Mouse (Mus musculus): ENCODE data around the gene Epha7. TPM values are rescaled to one million over a fixed set of nuclear protein-coding genes. Genes with fewer than 3 reads are reported as not detected.

Epha7 gene
- polyA plus RNA-seq, 1 experiment, result 0.94 TPM

DNA sequence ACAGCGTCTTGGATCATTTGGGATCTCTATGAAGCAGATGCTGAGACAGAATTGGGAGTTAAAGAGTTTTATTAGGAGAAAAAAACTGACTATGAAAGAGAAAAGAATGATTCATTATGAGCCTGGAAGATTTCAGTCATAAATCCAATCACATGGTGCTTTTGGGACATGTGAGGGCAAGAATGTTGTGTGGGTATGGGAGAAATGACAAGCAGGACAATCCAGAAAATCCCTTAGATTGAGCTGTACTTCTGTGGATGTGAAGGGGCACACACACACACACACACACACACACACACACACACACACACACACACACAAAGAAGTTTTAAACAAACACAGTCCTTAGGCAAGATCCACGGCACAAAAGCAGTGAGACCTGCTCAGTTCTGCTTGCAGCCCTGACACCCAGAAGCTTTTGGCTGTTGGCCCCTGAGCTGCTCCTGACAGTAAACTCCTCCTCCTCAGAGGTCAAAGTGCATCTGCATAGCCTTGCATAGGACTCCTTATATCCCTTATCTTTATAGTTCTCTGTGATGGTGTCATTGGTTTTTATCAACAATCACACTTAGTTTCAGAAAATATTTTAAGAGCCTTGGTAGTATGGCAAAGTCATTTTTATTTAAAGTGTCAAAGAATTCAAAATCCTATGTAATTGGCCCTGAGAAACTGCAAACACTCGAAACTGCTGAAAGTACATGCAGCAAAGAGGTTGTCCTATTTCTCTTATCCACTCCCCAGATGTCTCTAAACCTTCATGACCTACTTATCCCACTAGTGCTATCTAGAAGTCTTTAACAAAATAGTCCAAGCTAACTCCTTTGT, 185.7 kb downstream of the Epha7 start:
- no peaks in the 10 kb centered on the region for H3K36me3 ChIP-seq (ENCODE audit: control insufficient read depth, insufficient read depth)
- no peak for TF ChIP-seq REST (IDR thresholded peaks at IDR 0.05; ENCODE audit: insufficient read depth, insufficient read length)
- no peak for TF ChIP-seq E2F4 (IDR thresholded peaks at IDR 0.05; ENCODE audit: insufficient read depth)
- no peak for TF ChIP-seq TCF3 (IDR thresholded peaks at IDR 0.05; ENCODE audit: insufficient read length, low read depth)
- TF ChIP-seq USF1 (IDR thresholded peaks at IDR 0.05; ENCODE audit: low read depth), result no peak
- no peak for TF ChIP-seq POLR2AphosphoS2 (IDR thresholded peaks at IDR 0.05; ENCODE audit: insufficient read length, low read depth)
- no peak for TF ChIP-seq POLR2A (IDR thresholded peaks at IDR 0.05; ENCODE audit: insufficient read length, low read depth)
- no peak for TF ChIP-seq CEBPB (IDR thresholded peaks at IDR 0.05; ENCODE audit: insufficient read depth, poor library complexity, severe bottlenecking)
- TF ChIP-seq SRF (IDR thresholded peaks at IDR 0.05; ENCODE audit: control insufficient read depth, insufficient read length, low read depth), result no peak
- no peak for TF ChIP-seq MYOG (IDR thresholded peaks at IDR 0.05; ENCODE audit: control insufficient read depth in 1 of 3, insufficient read depth in 1 of 3, insufficient read length in 2 of 3, low read depth in 2 of 3)
- no peak for TF ChIP-seq TCF12 (IDR thresholded peaks at IDR 0.05; ENCODE audit: insufficient read depth, poor library complexity, severe bottlenecking)
- no peak for TF ChIP-seq MAX (IDR thresholded peaks at IDR 0.05; ENCODE audit: low read depth)
- TF ChIP-seq MYOD1 (IDR thresholded peaks at IDR 0.05; ENCODE audit: control insufficient read depth in 1 of 3, insufficient read length in 2 of 3, low read depth in 2 of 3), result no peak
- H3K79me2 ChIP-seq (ENCODE audit: control insufficient read depth, insufficient read depth), result no peaks in the 10 kb centered on the region
- H3K4me2 ChIP-seq (ENCODE audit: low read depth), result no peak overlapping the region
- H3ac ChIP-seq (ENCODE audit: control insufficient read depth, insufficient read length), result no peak overlapping the region
- no peaks in the 10 kb centered on the region for H3K27me3 ChIP-seq (ENCODE audit: control insufficient read depth, insufficient read depth, insufficient read length)
- H3K4me3 ChIP-seq, result no peak overlapping the region

GRCm38 (mm10) chr4:28999287-28999595, 186.3 kb downstream of the Epha7 start:
- H3K27me3 ChIP-seq (ENCODE audit: control insufficient read depth, insufficient read depth, insufficient read length), result no peaks in the 10 kb centered on the region
- no peak overlapping the region for H3K4me2 ChIP-seq (ENCODE audit: low read depth)
- H3K36me3 ChIP-seq (ENCODE audit: control insufficient read depth, insufficient read depth), result no peaks in the 10 kb centered on the region
- no peaks in the 10 kb centered on the region for H3K79me2 ChIP-seq (ENCODE audit: control insufficient read depth, insufficient read depth)
- TF ChIP-seq SRF (IDR thresholded peaks at IDR 0.05; ENCODE audit: control insufficient read depth, insufficient read length, low read depth) (no peak), MYOD1 (IDR thresholded peaks at IDR 0.05; ENCODE audit: control insufficient read depth in 1 of 3, insufficient read length in 2 of 3, low read depth in 2 of 3) (peak in 2 of 3 experiments; percentile 47 to 59)
- no peak overlapping the region for H3K4me3 ChIP-seq
- no peak overlapping the region for H3ac ChIP-seq (ENCODE audit: control insufficient read depth, insufficient read length)

DNA sequence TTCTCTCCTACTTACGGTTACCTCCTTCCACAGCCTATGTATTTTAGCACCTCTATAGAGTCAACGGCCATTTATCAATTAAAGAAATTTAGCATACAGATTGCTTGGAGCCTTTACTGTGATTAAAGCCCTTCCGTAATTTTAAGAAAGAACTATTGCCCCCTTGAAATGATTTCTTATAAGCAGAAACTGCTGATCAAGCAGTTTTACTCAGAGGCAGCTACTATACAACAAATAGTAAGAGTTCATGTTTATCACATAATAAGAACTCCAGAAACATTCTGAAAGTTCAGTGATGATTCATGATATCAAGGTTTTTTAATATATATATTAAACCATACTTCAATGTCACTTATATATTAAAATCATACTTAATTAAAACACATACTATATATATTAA, 197.4 kb downstream of the Epha7 start:
- H3K4me2 ChIP-seq (ENCODE audit: low read depth), result no peak overlapping the region
- no peaks in the 10 kb centered on the region for H3K79me2 ChIP-seq (ENCODE audit: control insufficient read depth, insufficient read depth)
- H3K4me3 ChIP-seq, result no peak overlapping the region
- no peaks in the 10 kb centered on the region for H3K36me3 ChIP-seq (ENCODE audit: control insufficient read depth, insufficient read depth)
- H3ac ChIP-seq (ENCODE audit: control insufficient read depth, insufficient read length), result no peak overlapping the region
- no peaks in the 10 kb centered on the region for H3K27me3 ChIP-seq (ENCODE audit: control insufficient read depth, insufficient read depth, insufficient read length)
- TF ChIP-seq POLR2AphosphoS2 (IDR thresholded peaks at IDR 0.05; ENCODE audit: insufficient read length, low read depth) (no peak), SRF (IDR thresholded peaks at IDR 0.05; ENCODE audit: control insufficient read depth, insufficient read length, low read depth) (no peak), REST (IDR thresholded peaks at IDR 0.05; ENCODE audit: insufficient read depth, insufficient read length) (no peak), POLR2A (IDR thresholded peaks at IDR 0.05; ENCODE audit: insufficient read length, low read depth) (no peak), E2F4 (IDR thresholded peaks at IDR 0.05; ENCODE audit: insufficient read depth) (no peak), TCF12 (IDR thresholded peaks at IDR 0.05; ENCODE audit: insufficient read depth, poor library complexity, severe bottlenecking) (no peak), MYOG (IDR thresholded peaks at IDR 0.05; ENCODE audit: control insufficient read depth in 1 of 3, insufficient read depth in 1 of 3, insufficient read length in 2 of 3, low read depth in 2 of 3) (no peak), USF1 (IDR thresholded peaks at IDR 0.05; ENCODE audit: low read depth) (no peak), CEBPB (IDR thresholded peaks at IDR 0.05; ENCODE audit: insufficient read depth, poor library complexity, severe bottlenecking) (no peak), MYOD1 (IDR thresholded peaks at IDR 0.05; ENCODE audit: control insufficient read depth in 1 of 3, insufficient read length in 2 of 3, low read depth in 2 of 3) (no peak), TCF3 (IDR thresholded peaks at IDR 0.05; ENCODE audit: insufficient read length, low read depth) (no peak), MAX (IDR thresholded peaks at IDR 0.05; ENCODE audit: low read depth) (no peak)

All from myocyte (in vitro differentiated cells).